Mouse (Mus musculus) mouse embryonic stem cell (cell line): ENCODE results near the gene Bglap3.

Experiments
- in situ Hi-C, 2 experiments: fragments of 300-500 bp; cut with MboI; formaldehyde crosslinking; loops; 1 replicate in 1 of 2; 3 replicates in 1 of 2; pipeline ENCODE4 v1.14.3; 2019 to 2020; ENCODE audit warnings: low sequenced_read_pairs in 2 of 2, low pct_unique_long_range_greater_than_20kb in 1 of 2, mixed read lengths in 1 of 2; ENCODE audit not compliant: unreplicated experiment in 1 of 2

Bglap3 gene

GRCm38 (mm10) chr3:88350732-88351131, 21.8 kb downstream of the Bglap3 start:
- in situ Hi-C loops: loop anchor here (5.0 kb wide), 1 partner anchor 38 kb away; no protein-coding TSS in a partner anchor

GRCm38 (mm10) chr3:88339006-88339405, 33.5 kb downstream of the Bglap3 start:
- in situ Hi-C loops: no loop called here

GRCm38 (mm10) chr3:88338316-88338715, 34.2 kb downstream of the Bglap3 start:
- in situ Hi-C loops: no loop called here

GRCm38 (mm10) chr3:88337367-88338020, 35.0 kb downstream of the Bglap3 start:
- in situ Hi-C loops: no loop called here

- in situ Hi-C loops: no loop called here
Measured at GRCm38 (mm10) chr3:88336058-88337013, 36.2 kb downstream of the Bglap3 start, which contains the start of the genes Tmem79 and Smg5. Gene Tmem79 (minus strand): TSS chr3:88336148. Gene Smg5 (plus strand): TSS chr3:88336260.

GRCm38 (mm10) chr3:88335436-88336053, 37.0 kb downstream of the Bglap3 start:
- in situ Hi-C loops: no loop called here

GRCm38 (mm10) chr3:88334902-88335435, 37.6 kb downstream of the Bglap3 start:
- in situ Hi-C loops: no loop called here

GRCm38 (mm10) chr3:88334029-88334658, 38.4 kb downstream of the Bglap3 start:
- in situ Hi-C loops: no loop called here

- in situ Hi-C loops: no loop called here
Measured at GRCm38 (mm10) chr3:88331282-88331681, 41.3 kb downstream of the Bglap3 start.

GRCm38 (mm10) chr3:88328956-88329355, 43.6 kb downstream of the Bglap3 start:
- in situ Hi-C loops: no loop called here

GRCm38 (mm10) chr3:88324951-88325405, 47.6 kb downstream of the Bglap3 start, which contains the start of gene Glmp:
Gene Glmp (plus strand): TSS chr3:88325023.
- in situ Hi-C loops: loop anchor here (25.0 kb wide), 1 partner anchor 1712 kb away; no protein-coding TSS in a partner anchor
